Mouse (Mus musculus): ENCODE data around the gene Chp2.

GRCm38 (mm10) chr7:122180720-122181119 lies 38.6 kb upstream of the Chp2 start:
- no peak for TF ChIP-seq CTCF (IDR thresholded peaks at IDR 0.05; ENCODE audit: extremely low read depth, insufficient read length, insufficient replicate concordance, low read depth, low read length)
- TF ChIP-seq POLR2A (IDR thresholded peaks at IDR 0.05; ENCODE audit: low read depth, low read length): no peak
